Mouse (Mus musculus) lung, postnatal 14 days (tissue): ENCODE measurements around the gene Cog1.

Experiments used
- DNase-seq: peaks from one replicate; pipeline ENCODE4 v3.0.0; 2021

The Cog1 gene

DNA sequence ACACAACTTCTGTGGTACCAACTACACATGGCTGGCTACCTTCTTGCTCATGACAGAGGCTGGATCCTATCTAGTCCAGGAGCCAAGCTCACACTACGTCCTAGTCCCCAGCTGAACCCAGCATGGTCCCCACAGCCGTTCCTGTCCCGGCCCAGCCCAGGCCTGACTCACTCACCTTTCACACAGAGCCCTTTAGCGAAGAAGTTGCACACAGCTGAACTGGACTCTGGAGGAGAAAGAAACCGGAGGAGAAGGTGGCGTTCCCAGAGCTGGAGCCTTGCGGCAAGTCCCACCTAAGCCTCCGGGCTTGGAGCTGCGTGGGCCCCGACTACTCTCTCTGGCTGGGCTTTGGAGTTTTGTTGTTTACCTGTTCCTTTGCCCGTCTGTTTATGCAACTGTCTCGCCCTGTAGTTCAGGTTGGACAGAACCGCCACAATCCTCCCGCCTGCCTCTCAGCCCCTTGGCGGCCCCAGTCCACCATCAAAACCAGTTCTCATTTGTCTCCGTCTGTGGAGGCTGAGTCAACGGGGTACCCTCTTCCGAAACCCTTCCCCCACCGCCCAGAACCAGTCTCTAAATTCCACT lies 59.8 kb downstream of the Cog1 start:
- no peak for DNase-seq

DNA sequence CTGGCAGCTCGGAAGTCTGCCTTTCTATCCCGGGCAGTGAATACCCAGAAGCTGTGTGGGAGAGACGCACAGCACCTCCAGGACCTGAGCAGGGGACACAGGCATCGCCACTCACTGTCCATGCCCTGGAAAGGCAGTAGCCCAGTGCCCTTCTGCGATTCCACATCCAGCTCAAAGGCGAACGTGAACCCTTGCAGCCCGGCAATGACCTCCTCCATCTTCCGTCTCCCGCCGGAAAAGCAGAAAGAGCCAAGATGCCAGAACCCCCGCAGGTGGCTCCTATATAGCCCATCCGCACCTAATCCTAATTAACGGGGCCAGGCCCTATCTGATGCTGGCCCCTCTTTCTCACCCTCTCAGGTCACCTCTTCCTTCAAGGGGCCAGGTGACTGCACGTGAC lies 60.3 kb downstream of the Cog1 start:
- DNase-seq, result no peak

DNA sequence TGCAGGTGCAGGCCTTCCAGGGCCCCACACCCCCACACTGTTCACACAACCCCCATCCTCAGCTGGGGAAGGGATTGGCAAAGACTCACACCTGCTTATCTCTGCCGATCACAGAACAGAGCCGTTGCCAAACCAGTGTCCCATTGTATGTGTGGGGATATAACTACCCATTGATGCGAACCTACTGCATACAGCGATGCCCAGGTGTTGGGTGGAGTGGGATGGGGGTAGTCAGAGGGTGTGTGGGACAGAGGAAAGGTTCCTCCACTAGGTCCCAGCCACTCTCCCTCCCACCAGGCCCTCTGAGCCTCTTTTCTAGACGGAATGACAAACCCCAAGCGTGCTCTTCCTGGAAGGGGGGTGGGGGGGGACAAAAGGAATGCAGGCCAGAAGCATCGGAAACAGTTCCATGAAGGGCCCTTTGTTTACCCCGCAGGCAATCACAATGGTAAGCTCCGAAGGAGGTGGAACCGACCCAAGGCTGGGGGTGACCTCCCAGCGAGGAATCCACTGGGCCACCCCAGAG lies 60.8 kb downstream of the Cog1 start, which contains the start of gene Cpsf4l:
TSS of gene Cpsf4l (minus strand) at position 287 of the 526 bp plus-strand sequence.
- no peak for DNase-seq

DNA sequence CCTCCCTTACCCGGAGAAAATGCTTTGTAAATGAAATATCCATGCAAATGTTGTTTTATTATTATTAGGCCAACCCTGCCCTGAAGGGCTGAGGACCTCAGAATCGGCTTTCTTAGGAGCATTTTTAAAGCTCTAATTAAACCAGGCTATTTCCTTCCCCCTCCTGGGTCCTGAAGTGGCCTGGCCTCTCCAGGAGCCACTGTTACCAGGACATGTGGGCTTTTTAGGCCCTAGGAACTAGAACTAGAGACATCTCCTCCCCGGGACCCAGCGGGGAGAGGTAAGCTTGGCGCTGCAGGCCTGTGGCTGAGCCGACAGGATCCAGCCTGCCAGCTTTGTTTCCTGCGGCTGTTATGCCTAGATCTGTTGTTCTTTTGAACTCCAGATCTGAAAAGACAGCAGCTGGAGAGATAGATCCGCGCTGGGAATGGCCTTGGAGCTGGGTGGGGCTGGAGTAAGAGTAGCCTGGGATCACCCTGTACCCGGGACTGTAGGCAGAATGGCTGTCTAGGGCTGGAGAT lies 61.3 kb downstream of the Cog1 start:
- DNase-seq, result no peak

DNA sequence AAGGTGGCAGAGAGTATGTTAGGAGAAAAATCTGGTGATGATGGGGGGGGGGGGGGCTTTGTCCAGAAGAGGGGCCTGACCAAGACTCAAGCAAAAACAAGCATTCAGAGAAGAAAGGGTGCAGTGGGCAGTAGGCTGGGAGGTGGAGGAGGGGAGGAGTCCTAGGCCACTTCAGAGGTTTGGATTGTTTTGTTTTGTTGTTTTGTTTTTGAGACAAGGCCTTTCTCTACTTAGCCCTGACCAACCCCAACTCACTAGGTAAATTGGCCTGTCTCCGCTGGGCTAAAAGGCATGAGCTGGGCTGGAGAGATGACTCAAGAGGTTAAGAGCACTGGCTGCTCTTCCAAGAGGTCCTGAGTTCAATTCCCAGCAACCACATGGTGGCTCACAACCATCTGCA lies 62.1 kb downstream of the Cog1 start:
- no peak for DNase-seq

DNA sequence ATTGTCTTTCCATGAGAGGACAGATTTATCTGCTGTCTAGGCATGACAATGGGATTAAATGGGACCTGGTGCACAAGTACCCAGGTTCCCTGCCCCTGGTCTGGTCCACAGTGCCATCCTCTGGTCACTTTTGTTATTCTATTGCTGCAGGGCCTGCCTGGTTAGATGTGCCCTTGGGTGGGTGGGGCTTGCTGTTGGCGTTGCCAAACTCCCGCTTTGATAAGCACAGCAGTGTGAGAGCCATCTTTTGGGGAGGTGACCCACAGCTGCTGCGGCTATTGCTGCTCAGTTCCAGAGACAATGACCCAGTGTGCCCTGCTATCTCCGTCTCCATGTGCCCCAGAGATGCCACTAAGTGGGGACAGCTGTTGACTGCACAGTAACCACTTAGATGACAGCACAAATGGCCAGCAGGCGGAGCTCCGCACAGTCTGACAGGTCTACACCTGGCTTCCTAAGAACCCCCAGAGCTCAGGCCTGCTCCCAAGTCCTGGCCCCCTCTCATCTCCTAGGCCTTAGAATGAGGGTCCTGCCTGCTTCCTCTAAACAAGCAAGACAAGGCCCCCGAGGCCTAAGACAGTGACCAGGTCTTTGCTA lies 66.2 kb downstream of the Cog1 start:
- DNase-seq, result no peak

DNA sequence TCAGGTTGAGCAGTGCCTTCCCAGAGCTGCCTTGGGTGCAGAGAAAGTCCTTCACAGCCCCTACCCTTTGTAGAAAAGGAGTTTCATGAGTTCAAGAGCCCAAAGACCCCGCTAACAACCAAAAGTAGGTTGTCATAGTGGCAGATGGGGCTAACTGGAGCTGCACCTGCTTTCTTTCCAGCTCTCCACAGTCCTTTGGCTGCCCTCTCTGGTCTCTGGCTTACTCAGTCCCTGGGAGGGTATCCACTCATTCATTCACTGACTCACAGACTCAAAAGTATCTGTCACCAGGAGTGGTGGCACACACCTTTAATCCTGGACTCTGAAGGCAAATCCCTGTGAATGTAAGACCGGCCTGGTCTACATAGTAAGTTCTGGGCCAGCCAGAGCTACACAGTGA lies 67.2 kb downstream of the Cog1 start:
- no peak for DNase-seq
